1 mouse cellular context compared by ENCODE assay signal in genomic region chr4:59805968-59806878, GRCm38 (mm10).
A peak's percentile ranks its signal among the peaks of the same experiment; 100 is the strongest.
TF ChIP-seq lines count a peak whose summit lies in the region.

No protein-coding gene starts in this region.

TF ChIP-seq in MEL, 35 proteins besides CTCF, POLR2A, EP300 and RAD21 (continued from another document):
- no peak for TF ChIP-seq HCFC1 (IDR thresholded peaks at IDR 0.05; ENCODE audit: low read depth, low read length)
- TF ChIP-seq MXI1 (IDR thresholded peaks at IDR 0.05; ENCODE audit: low read depth, low read length) = peak; percentile 49; the same call in 1 of the 2 replicates
- TF ChIP-seq USF1 (IDR thresholded peaks at IDR 0.05; ENCODE audit: low read depth, low read length) = peak; percentile 83
- TF ChIP-seq JUND (IDR thresholded peaks at IDR 0.05; ENCODE audit: low read depth, low read length) = no peak
- no peak for TF ChIP-seq POLR2AphosphoS2 (IDR thresholded peaks at IDR 0.05; ENCODE audit: low read length)
- 0 out of 2 replicates have a peak, but pooled peaks have one; percentile 60 for TF ChIP-seq UBTF (IDR thresholded peaks at IDR 0.05; ENCODE audit: borderline replicate concordance, insufficient read depth, low read depth, low read length)
- TF ChIP-seq BHLHE40 (IDR thresholded peaks at IDR 0.05; ENCODE audit: borderline replicate concordance, low read depth, low read length) = no peak
- TF ChIP-seq USF2 (IDR thresholded peaks at IDR 0.05; ENCODE audit: borderline replicate concordance in 1 of 2, insufficient read depth in 1 of 2, low read depth in 1 of 2, low read length in 2 of 2) = 0 out of 4 replicates have a peak, but pooled peaks of 1 of the 2 experiments have one; percentile 23
- TF ChIP-seq RCOR1 (IDR thresholded peaks at IDR 0.05; ENCODE audit: low read depth, low read length) = no peak
- TF ChIP-seq ZKSCAN1 (IDR thresholded peaks at IDR 0.05; ENCODE audit: low read depth, low read length) = no peak
